Mouse (Mus musculus): ENCODE measurements around the gene Tmem245. TPM values are rescaled to one million over a fixed set of nuclear protein-coding genes. Genes with fewer than 3 reads are reported as not detected.

Gene Tmem245
- total and polyA plus RNA-seq, 3 experiments, result 7.3 to 15.0 (median 7.7) TPM

- Histone ChIP-seq H3K9ac (ENCODE audit: control insufficient read depth, low read depth, low read length, poor library complexity, severe bottlenecking) (no peak overlapping the region), H3K36me3 (ENCODE audit: control insufficient read depth in 1 of 2, insufficient read depth in 2 of 2, low read length in 2 of 2) (peaks cover 0 to 16% of the 10 kb centered on the region in 2 experiments; a peak in 2 of 4 replicates), H3K4me3 (ENCODE audit: control insufficient read depth in 1 of 2, insufficient read depth in 1 of 2, low read depth in 2 of 2, low read length in 2 of 2) (no peak overlapping the region), H3K9me3 (replicated peaks; ENCODE audit: insufficient read depth, low read length) (no peaks in the 10 kb centered on the region), H3K27ac (ENCODE audit: control insufficient read depth, low read depth, low read length) (no peak overlapping the region), H3K27me3 (ENCODE audit: control insufficient read depth in 1 of 2, insufficient read depth in 2 of 2, low read length in 2 of 2) (no peaks in the 10 kb centered on the region), H3K79me2 (ENCODE audit: control insufficient read depth, insufficient read depth, low read length, poor library complexity) (no peaks in the 10 kb centered on the region), H3K4me1 (ENCODE audit: control insufficient read depth in 1 of 2, insufficient read depth in 2 of 2, low read length in 2 of 2) (no peaks in the 10 kb centered on the region)
- no peak for DNase-seq (ENCODE audit: low read depth, low spot score)
- TF ChIP-seq TBP (IDR thresholded peaks at IDR 0.05; ENCODE audit: low read depth, low read length) (no peak), SIN3A (IDR thresholded peaks at IDR 0.05; ENCODE audit: low read length) (no peak), GATA1 (IDR thresholded peaks at IDR 0.05; ENCODE audit: low read depth, low read length) (no peak), GABPA (IDR thresholded peaks at IDR 0.05; ENCODE audit: low read depth, low read length) (no peak), USF2 (IDR thresholded peaks at IDR 0.05; ENCODE audit: borderline replicate concordance in 1 of 2, insufficient read depth in 1 of 2, low read depth in 1 of 2, low read length in 2 of 2) (no peak), CHD2 (IDR thresholded peaks at IDR 0.05; ENCODE audit: low read length) (no peak), POLR2A (IDR thresholded peaks at IDR 0.05; ENCODE audit: control insufficient read depth in 1 of 2, insufficient read depth in 1 of 2, low read depth in 1 of 2, low read length in 2 of 2, poor library complexity in 1 of 2) (no peak), E2F4 (IDR thresholded peaks at IDR 0.05; ENCODE audit: borderline replicate concordance, low read depth, low read length) (no peak), JUND (IDR thresholded peaks at IDR 0.05; ENCODE audit: low read depth, low read length) (no peak), KAT2A (conservative IDR thresholded peaks at IDR 0.05; ENCODE audit: low read depth, low read length) (no peak), ZMIZ1 (IDR thresholded peaks at IDR 0.05; ENCODE audit: low read depth, low read length) (no peak), ZKSCAN1 (IDR thresholded peaks at IDR 0.05; ENCODE audit: low read depth, low read length) (no peak), TAL1 (IDR thresholded peaks at IDR 0.05; ENCODE audit: low read length) (no peak), ETS1 (IDR thresholded peaks at IDR 0.05; ENCODE audit: low read depth, low read length) (no peak), MAX (IDR thresholded peaks at IDR 0.05; ENCODE audit: low read length) (no peak)
Observed at GRCm38 (mm10) chr4:56906926-56907325, 40.3 kb downstream of the Tmem245 start.

GRCm38 (mm10) chr4:56905507-56905906 lies 41.7 kb downstream of the Tmem245 start:
- Histone ChIP-seq H3K4me3 (ENCODE audit: control insufficient read depth in 1 of 2, insufficient read depth in 1 of 2, low read depth in 2 of 2, low read length in 2 of 2) (no peak overlapping the region), H3K9me3 (replicated peaks; ENCODE audit: insufficient read depth, low read length) (no peaks in the 10 kb centered on the region), H3K9ac (ENCODE audit: control insufficient read depth, low read depth, low read length, poor library complexity, severe bottlenecking) (no peak overlapping the region), H3K79me2 (ENCODE audit: control insufficient read depth, insufficient read depth, low read length, poor library complexity) (no peaks in the 10 kb centered on the region), H3K36me3 (ENCODE audit: control insufficient read depth in 1 of 2, insufficient read depth in 2 of 2, low read length in 2 of 2) (peaks cover 0 to 10% of the 10 kb centered on the region in 2 experiments; a peak in 2 of 4 replicates), H3K27ac (ENCODE audit: control insufficient read depth, low read depth, low read length) (no peak overlapping the region), H3K27me3 (ENCODE audit: control insufficient read depth in 1 of 2, insufficient read depth in 2 of 2, low read length in 2 of 2) (no peaks in the 10 kb centered on the region), H3K4me1 (ENCODE audit: control insufficient read depth in 1 of 2, insufficient read depth in 2 of 2, low read length in 2 of 2) (no peaks in the 10 kb centered on the region)
- no peak for TF ChIP-seq POLR2A (IDR thresholded peaks at IDR 0.05; ENCODE audit: control insufficient read depth in 1 of 2, insufficient read depth in 1 of 2, low read depth in 1 of 2, low read length in 2 of 2, poor library complexity in 1 of 2)
- no peak for TF ChIP-seq MAFK (IDR thresholded peaks at IDR 0.05; ENCODE audit: borderline replicate concordance, low read depth, low read length)
- TF ChIP-seq TBP (IDR thresholded peaks at IDR 0.05; ENCODE audit: low read depth, low read length), result no peak
- TF ChIP-seq SMC3 (IDR thresholded peaks at IDR 0.05; ENCODE audit: low read depth, low read length), result no peak
- TF ChIP-seq MXI1 (IDR thresholded peaks at IDR 0.05; ENCODE audit: low read depth, low read length), result no peak
- no peak for TF ChIP-seq UBTF (IDR thresholded peaks at IDR 0.05; ENCODE audit: borderline replicate concordance, insufficient read depth, low read depth, low read length)
- no peak for TF ChIP-seq HCFC1 (IDR thresholded peaks at IDR 0.05; ENCODE audit: low read depth, low read length)
- TF ChIP-seq MEF2A (IDR thresholded peaks at IDR 0.05; ENCODE audit: extremely low read depth, insufficient replicate concordance, low read depth, low read length, poor library complexity, severe bottlenecking), result no peak
- no peak for TF ChIP-seq MAZ (IDR thresholded peaks at IDR 0.05; ENCODE audit: low read depth, low read length)
- TF ChIP-seq POLR2AphosphoS2 (IDR thresholded peaks at IDR 0.05; ENCODE audit: low read length), result no peak
- TF ChIP-seq CHD1 (IDR thresholded peaks at IDR 0.05; ENCODE audit: low read depth, low read length), result no peak
- no peak for TF ChIP-seq BHLHE40 (IDR thresholded peaks at IDR 0.05; ENCODE audit: borderline replicate concordance, low read depth, low read length)
- TF ChIP-seq TCF12 (IDR thresholded peaks at IDR 0.05; ENCODE audit: low read depth, low read length), result no peak
- TF ChIP-seq ZKSCAN1 (IDR thresholded peaks at IDR 0.05; ENCODE audit: low read depth, low read length), result no peak
- TF ChIP-seq MYC (IDR thresholded peaks at IDR 0.05; ENCODE audit: low read depth, low read length), result no peak
- TF ChIP-seq GABPA (IDR thresholded peaks at IDR 0.05; ENCODE audit: low read depth, low read length), result no peak
- no peak for TF ChIP-seq MAX (IDR thresholded peaks at IDR 0.05; ENCODE audit: low read length)
- DNase-seq (ENCODE audit: low read depth, low spot score), result no peak
